Mouse (Mus musculus): ENCODE measurements around the gene Rpl10. TPM values are rescaled to one million over a fixed set of nuclear protein-coding genes. Genes with fewer than 3 reads are reported as not detected.

Rpl10 gene
- polyA plus RNA-seq, 1 experiment from 2014 or later = 503 TPM

DNA sequence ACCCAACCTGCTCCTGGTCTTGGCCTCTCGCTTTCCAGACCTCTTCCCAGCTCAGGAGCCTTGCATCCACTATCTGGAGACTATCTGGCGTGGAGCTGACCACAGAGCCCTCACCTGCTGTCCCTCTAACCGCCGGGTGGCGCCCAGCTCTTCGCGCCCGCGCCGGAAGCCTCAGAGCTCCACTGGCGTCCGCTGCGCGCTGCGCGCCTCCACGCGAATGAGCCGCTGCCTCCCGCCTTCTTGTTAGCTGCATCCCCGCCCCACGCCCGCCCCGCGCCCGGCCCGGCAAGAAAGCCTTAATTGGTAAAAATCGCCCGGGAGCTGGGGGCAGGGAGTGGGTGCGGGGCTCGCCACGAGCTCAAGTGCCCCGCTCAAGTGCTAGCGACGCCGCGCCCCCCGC is 21.0 kb upstream of the Rpl10 start, which contains the start of gene Flna:
Flna (minus strand) TSS at position 206 of the 400 bp plus-strand sequence.
- H3K4me2 ChIP-seq (replicated peaks) = peak within 1 kb of the TSS; percentile 60
- peak within 1 kb of the TSS; percentile 49 for H3K9ac ChIP-seq (replicated peaks)
- H3K27me3 ChIP-seq = no peaks in the 10 kb centered on the region
- no peaks in the 10 kb centered on the region for H3K36me3 ChIP-seq
- no peak for ATAC-seq (replicated peaks)
- H3K9me3 ChIP-seq = no peaks in the 10 kb centered on the region
- 23% methylated on average over 38 of the region's 38 CpGs for WGBS
- peak within 1 kb of the TSS; percentile 44 for H3K4me3 ChIP-seq
- H3K4me1 ChIP-seq = no peaks in the 10 kb centered on the region
- peak within 1 kb of the TSS; percentile 15; the same call in 1 of the 2 replicates for H3K27ac ChIP-seq (replicated peaks)

DNA sequence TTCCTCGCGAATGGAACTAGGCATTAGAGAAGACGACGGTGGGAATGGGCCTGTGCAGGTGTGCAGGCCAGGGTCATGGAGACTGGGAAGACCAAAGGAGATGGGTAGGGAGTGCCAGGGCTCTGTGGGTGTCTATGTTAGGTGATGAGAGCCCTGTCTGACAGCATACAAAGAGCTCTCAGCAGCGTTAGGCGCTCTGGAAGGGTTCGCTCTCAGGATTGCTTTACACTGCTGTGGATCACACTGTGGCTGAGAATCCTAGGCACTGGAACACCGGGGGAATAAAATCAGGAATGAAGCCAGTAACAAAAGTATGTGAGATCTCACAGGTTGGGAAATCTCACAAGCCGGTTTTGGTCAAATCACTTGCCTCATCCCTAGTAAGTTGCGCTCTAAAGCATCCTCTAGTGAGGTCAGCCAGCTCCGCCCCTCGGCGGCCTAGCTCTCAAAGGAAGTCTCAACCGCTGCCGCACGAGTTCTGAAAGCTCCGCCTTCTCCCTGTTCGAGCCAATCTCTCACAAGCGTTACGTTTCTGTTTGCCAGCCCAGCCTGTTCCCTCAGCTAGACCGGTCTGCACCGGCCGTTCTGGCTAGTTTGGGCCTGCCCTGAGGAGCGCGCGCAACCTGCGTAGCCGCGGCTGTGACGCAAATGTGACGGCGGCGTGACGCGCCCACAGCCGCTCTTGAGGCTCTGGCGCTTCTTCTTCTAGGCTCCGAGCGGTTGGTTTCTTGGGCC is 16.3 kb upstream of the Rpl10 start, which contains the start of gene Emd:
Emd (plus strand) TSS at position 535 of the 735 bp plus-strand sequence.
- peaks cover 14% of the 10 kb centered on the region for H3K4me1 ChIP-seq
- no peaks in the 10 kb centered on the region for H3K27me3 ChIP-seq
- WGBS = 24% methylated on average over 39 of the region's 39 CpGs
- peak within 1 kb of the TSS; percentile 63 for H3K4me2 ChIP-seq (replicated peaks)
- H3K36me3 ChIP-seq = 0 out of 2 replicates have a peak, but pooled peaks cover 3% of the 10 kb centered on the region
- peak; percentile 97 for ATAC-seq (replicated peaks)
- H3K4me3 ChIP-seq = peak within 1 kb of the TSS; percentile 58
- H3K9me3 ChIP-seq = no peaks in the 10 kb centered on the region
- H3K27ac ChIP-seq (replicated peaks) = peak within 1 kb of the TSS; percentile 92
- peak within 1 kb of the TSS; percentile 73 for H3K9ac ChIP-seq (replicated peaks)

- Histone ChIP-seq H3K9me3 (no peaks in the 10 kb centered on the region), H3K9ac (replicated peaks) (peak overlapping the region; percentile 73), H3K4me2 (replicated peaks) (peak overlapping the region; percentile 63), H3K36me3 (0 out of 2 replicates have a peak, but pooled peaks cover 3% of the 10 kb centered on the region), H3K4me1 (peaks cover 14% of the 10 kb centered on the region), H3K27me3 (no peaks in the 10 kb centered on the region), H3K4me3 (peak overlapping the region; percentile 58), H3K27ac (replicated peaks) (peak overlapping the region; percentile 92)
- 22% methylated on average over 31 of the region's 31 CpGs for WGBS
- ATAC-seq (replicated peaks) = no peak; the same call in none of the 2 replicates
These were observed 15.6 kb upstream of the Rpl10 start for GRCm38 (mm10) chrX:74254888-74255565.

- ATAC-seq (replicated peaks) = no peak
- H3K27me3 ChIP-seq = no peaks in the 10 kb centered on the region
- no peak overlapping the region for H3K9ac ChIP-seq (replicated peaks)
- 94% methylated on average over 3 of the region's 3 CpGs for WGBS
- H3K4me2 ChIP-seq (replicated peaks) = no peak overlapping the region
- H3K27ac ChIP-seq (replicated peaks) = no peak overlapping the region
- H3K36me3 ChIP-seq = 0 out of 2 replicates have a peak, but pooled peaks cover 3% of the 10 kb centered on the region
- H3K9me3 ChIP-seq = no peaks in the 10 kb centered on the region
- peaks cover 14% of the 10 kb centered on the region for H3K4me1 ChIP-seq
- H3K4me3 ChIP-seq = no peak overlapping the region
These were observed 12.9 kb upstream of the Rpl10 start for GRCm38 (mm10) chrX:74257746-74258145.

GRCm38 (mm10) chrX:74269736-74270061 is 913 bp upstream of the Rpl10 start:
- H3K4me2 ChIP-seq (replicated peaks) = peak overlapping the region; percentile 48
- peaks cover 4% of the 10 kb centered on the region; the same call in 1 of the 2 replicates for H3K36me3 ChIP-seq
- peak overlapping the region; percentile 55 for H3K9ac ChIP-seq (replicated peaks)
- peak overlapping the region; percentile 61 for H3K4me3 ChIP-seq
- H3K27me3 ChIP-seq = no peaks in the 10 kb centered on the region
- 27% methylated on average over 3 of the region's 3 CpGs for WGBS
- peaks cover 13% of the 10 kb centered on the region for H3K4me1 ChIP-seq
- peak; percentile 30; the same call in 1 of the 2 replicates for ATAC-seq (replicated peaks)
- no peaks in the 10 kb centered on the region for H3K9me3 ChIP-seq
- H3K27ac ChIP-seq (replicated peaks) = peak overlapping the region; percentile 95

- Histone ChIP-seq H3K9me3 (no peaks in the 10 kb centered on the region), H3K4me3 (peak overlapping the region; percentile 61), H3K9ac (replicated peaks) (peak overlapping the region; percentile 70), H3K27ac (replicated peaks) (peak overlapping the region; percentile 95), H3K4me1 (peaks cover 13% of the 10 kb centered on the region), H3K27me3 (no peaks in the 10 kb centered on the region), H3K36me3 (peaks cover 4% of the 10 kb centered on the region; the same call in 1 of the 2 replicates), H3K4me2 (replicated peaks) (peak overlapping the region; percentile 49)
- ATAC-seq (replicated peaks) = 0 out of 2 replicates have a peak, but pooled peaks have one; percentile 0
- 18% methylated on average over 27 of the region's 27 CpGs for WGBS
These were observed 415 bp downstream of the Rpl10 start for GRCm38 (mm10) chrX:74270902-74271551.

DNA sequence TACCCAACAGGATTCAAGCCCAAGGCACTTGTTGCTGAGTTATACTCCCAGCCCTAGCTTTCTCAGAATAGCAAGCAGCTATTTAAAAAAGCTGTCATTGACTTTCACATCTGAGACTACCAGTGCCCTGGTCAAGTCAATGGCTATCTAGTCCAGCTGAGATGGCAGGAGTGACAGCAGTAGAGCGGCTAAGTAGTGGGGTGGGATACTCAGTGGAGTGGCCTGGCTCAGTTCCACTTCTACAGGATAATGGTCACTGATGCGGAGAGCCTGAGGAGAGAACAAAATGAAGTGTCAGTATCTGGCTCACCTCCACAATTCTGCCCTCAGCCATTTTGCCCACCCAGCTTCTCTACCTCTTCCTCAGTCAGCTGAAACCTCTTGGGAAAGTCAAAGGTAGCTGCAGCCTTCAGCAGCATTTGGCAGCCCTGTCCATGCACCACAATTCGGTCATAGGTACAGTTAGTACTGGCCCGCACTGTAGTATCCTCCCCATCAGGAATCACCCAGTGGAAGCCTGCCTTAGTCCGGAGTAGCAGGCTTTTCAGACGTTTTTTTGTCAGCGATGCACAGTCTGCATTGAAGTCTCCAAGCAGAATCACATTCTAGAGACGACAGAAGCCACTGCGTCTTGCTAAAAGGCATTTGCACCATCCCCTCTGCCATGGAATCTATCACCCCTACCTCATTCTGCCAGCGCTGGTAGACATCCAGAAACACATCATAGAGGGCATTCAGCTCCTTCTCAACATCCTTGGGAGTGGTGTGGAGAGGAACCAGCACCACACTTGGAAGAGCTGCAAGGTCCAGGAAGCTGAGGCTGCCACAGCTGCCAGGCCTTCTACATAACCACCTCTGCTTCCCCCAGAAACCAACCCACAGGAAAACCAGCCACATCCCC is 3.1 kb downstream of the Rpl10 start:
- H3K27ac ChIP-seq (replicated peaks) = no peak overlapping the region
- H3K27me3 ChIP-seq = no peaks in the 10 kb centered on the region
- peaks cover 13% of the 10 kb centered on the region for H3K4me1 ChIP-seq
- H3K4me2 ChIP-seq (replicated peaks) = no peak overlapping the region
- 29% methylated on average over 10 of the region's 10 CpGs for WGBS
- no peaks in the 10 kb centered on the region for H3K9me3 ChIP-seq
- ATAC-seq (replicated peaks) = no peak
- H3K36me3 ChIP-seq = peaks cover 4% of the 10 kb centered on the region; the same call in 1 of the 2 replicates
- no peak overlapping the region for H3K9ac ChIP-seq (replicated peaks)
- H3K4me3 ChIP-seq = no peak overlapping the region

DNA sequence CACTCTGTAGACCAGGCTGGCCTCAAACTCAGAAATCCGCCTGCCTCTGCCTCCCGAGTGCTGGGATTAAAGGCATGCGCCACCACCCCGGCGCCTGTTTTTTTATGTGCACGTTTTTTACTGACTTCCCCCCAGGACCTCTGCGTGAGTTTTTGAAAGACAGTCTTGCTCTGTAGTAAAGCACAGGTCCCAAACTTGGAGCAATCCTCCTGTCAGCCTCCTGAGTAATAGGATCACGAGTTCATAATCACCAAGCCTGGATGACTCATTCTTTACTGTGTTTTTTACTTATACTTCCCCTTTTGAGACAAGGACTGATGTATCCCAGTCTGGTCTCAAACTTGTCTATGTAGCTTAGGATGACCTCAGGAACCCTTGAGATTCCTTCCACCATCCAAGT is 7.3 kb downstream of the Rpl10 start:
- H3K9ac ChIP-seq (replicated peaks) = no peak overlapping the region
- H3K27ac ChIP-seq (replicated peaks) = no peak overlapping the region
- H3K27me3 ChIP-seq = no peaks in the 10 kb centered on the region
- H3K4me3 ChIP-seq = no peak overlapping the region
- H3K36me3 ChIP-seq = peaks cover 4% of the 10 kb centered on the region; the same call in 1 of the 2 replicates
- peaks cover 8% of the 10 kb centered on the region for H3K4me1 ChIP-seq
- H3K4me2 ChIP-seq (replicated peaks) = no peak overlapping the region
- H3K9me3 ChIP-seq = no peaks in the 10 kb centered on the region
- no peak for ATAC-seq (replicated peaks)
- WGBS = 75% methylated on average over 8 of the region's 8 CpGs

DNA sequence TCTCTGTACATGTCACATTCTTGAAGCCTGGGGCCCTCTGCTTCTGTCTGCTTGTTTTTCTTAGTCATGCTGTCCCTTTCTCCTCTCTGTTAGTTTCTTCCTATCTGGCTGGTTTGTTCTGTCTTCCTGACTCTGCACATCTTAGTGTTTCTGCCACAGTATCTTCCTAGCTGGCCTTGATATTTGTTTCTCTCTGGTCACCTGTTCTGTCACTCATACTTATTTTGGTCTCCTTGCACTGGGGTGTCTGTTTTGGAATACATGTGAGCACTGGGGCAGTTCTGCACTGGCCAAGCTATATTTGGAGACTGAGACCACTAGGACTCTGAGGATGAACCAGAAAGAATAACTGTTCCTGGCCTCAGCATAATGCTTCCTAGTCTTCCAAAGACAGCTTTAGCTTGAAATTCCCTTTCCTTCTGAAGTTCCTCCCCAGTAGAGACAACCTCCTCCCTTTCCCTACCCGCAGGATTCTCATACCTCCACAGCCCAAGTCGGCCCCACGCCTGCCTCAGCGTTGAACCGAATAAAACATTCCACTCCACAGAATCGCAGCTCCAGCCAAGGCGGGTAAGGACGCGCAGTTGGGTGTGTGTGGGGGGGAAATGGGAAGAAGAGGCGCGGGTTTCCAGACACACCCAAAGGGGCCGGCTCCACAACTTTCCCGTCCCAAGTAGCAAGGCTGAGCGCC is 10.6 kb downstream of the Rpl10 start:
- ATAC-seq (replicated peaks) = 0 out of 2 replicates have a peak, but pooled peaks have one; percentile 2
- Histone ChIP-seq H3K4me2 (replicated peaks) (peak overlapping the region; percentile 67), H3K9me3 (no peaks in the 10 kb centered on the region), H3K9ac (replicated peaks) (peak overlapping the region; percentile 71), H3K27ac (replicated peaks) (peak overlapping the region; percentile 86; the same call in 1 of the 2 replicates), H3K4me3 (peak overlapping the region; percentile 51), H3K4me1 (peaks cover 19% of the 10 kb centered on the region), H3K27me3 (no peaks in the 10 kb centered on the region), H3K36me3 (no peaks in the 10 kb centered on the region)
- 9% methylated on average over 14 of the region's 14 CpGs for WGBS

DNA sequence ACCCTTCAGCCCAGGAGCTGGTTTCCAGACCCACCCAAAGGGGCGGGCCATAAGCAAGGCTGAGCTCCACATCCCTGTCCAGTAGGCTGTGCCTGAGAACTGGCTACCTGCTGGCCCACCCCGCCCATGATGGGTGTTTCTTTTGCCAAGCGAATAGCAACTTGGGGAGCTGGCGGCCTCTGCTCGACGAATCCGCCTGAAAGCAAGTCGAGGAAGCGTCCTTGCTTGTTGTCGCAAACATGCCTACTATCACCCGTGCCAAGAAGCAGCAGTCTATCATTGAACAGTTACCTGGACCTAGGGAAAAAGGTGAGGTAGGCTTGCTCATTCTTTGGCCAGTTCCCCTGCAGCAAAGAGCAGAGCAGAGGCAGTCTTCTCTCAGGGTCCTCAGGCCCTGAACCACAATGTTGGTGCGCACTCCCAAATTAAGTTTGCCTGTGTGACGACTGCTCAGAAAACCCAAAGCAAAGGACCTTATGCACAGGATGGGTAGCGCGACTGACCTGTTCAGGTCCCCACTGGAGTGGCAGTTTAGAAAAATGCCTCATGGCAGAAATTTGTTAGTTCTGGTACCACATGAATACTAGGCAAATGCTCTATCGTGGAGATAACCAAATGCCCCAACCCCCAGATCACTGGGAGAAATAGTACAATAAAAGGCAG is 11.3 kb downstream of the Rpl10 start, which contains the start of the genes Taz and Dnase1l1:
Taz (plus strand) TSS at position 181 of the 663 bp plus-strand sequence.
Dnase1l1 (minus strand) TSS at position 606 of the 663 bp plus-strand sequence.
- peak within 1 kb of the TSS; percentile 86 for H3K27ac ChIP-seq (replicated peaks)
- H3K9me3 ChIP-seq = no peaks in the 10 kb centered on the region
- H3K9ac ChIP-seq (replicated peaks) = peak within 1 kb of the TSS; percentile 71
- H3K27me3 ChIP-seq = no peaks in the 10 kb centered on the region
- H3K4me2 ChIP-seq (replicated peaks) = peak within 1 kb of the TSS; percentile 67
- H3K4me1 ChIP-seq = peaks cover 19% of the 10 kb centered on the region
- ATAC-seq (replicated peaks) = peak; percentile 66
- no peaks in the 10 kb centered on the region for H3K36me3 ChIP-seq
- H3K4me3 ChIP-seq = peak within 1 kb of the TSS; percentile 51
- 22% methylated on average over 16 of the region's 16 CpGs for WGBS
